Mouse (Mus musculus): Measurements from ENCODE around the gene Kif4.

The Kif4 gene

GRCm38 (mm10) chrX:100730266-100730665 lies 104.7 kb downstream of the Kif4 start:
- DNase-seq (ENCODE audit: low read depth, low spot score), result no peak

GRCm38 (mm10) chrX:100734359-100734758 lies 108.8 kb downstream of the Kif4 start:
- no peak for DNase-seq (ENCODE audit: low read depth, low spot score)

GRCm38 (mm10) chrX:100738918-100739317 lies 113.4 kb downstream of the Kif4 start:
- DNase-seq (ENCODE audit: low read depth, low spot score), result peak; percentile 59

DNA sequence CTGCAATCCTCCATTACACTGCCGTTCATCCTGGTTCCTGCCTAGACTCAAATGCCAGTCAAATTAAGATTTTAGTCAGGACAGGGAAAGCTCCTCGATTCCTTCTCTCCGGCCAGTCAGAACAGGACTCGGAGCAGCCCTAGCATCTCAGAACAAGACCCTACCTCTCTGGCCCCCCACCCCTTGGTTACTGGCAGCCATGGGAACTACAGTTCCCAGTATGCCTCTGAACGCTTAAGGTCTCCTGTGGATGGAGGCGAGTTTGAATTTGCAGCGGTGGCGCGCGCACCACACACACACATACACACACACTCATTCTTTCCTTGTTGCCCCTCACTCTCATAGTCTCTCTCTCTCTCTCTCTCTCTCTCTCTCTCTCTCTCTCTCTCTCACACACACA lies 113.9 kb downstream of the Kif4 start:
- DNase-seq (ENCODE audit: low read depth, low spot score), result peak; percentile 42

- no peak for DNase-seq (ENCODE audit: low read depth, low spot score)
Measured at GRCm38 (mm10) chrX:100740785-100741184, 115.2 kb downstream of the Kif4 start.

DNA sequence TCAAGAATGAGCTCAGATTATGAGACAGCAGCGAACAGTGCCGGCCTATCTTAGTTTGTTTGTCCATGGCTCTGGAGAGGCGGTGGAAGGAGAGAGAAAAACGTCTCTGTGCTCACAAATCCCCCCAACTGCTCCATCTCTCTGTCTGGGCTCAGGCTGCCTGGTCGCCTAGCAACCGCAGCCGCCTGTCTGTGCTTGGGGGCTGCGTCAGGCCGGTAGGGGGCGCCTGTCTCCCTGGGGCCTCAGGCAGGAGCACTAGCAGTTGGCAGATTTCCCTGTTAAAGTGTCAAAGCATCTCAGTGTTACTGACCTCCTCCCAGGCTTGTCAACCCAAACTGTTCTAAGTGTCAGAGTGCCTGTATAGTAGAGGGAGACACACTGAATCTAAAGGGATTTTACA lies 116.4 kb downstream of the Kif4 start:
- DNase-seq (ENCODE audit: low read depth, low spot score), result peak; percentile 66

GRCm38 (mm10) chrX:100765855-100766254 lies 140.3 kb downstream of the Kif4 start:
- DNase-seq (ENCODE audit: low read depth, low spot score), result peak; percentile 44

DNA sequence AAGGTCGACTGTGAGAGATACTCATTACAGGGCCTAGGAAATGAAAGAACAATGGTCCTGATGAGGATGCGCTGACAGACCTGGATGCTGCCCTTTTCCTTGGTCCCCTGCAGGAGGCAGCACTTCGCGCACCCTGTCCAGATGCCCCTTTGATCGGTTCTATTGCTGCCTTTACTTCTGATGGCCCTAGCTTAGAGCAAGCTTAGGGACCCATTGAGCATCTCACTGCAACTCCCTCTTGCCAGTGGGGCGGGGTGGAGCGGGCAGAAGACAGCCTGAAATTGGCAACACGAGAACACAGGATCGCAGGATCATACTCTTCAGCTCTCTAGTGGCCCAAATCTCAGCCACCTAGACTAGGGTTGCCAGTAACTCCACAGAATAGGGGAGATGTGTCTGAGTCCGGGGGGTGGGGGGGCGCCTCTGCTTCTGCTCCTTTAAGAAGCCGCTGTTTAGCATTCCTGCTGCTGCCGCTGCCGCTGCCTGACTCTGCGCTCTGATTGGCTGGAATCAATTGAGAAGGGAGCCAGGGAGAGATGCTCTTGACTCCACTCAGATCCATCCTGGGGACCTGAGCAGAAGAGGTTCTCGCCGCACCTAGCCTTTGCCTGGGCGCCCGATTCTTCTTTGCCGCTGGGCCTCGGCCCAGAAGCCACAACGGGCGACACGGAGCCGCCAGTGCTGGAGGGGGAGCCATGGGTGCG lies 141.8 kb downstream of the Kif4 start, which contains the start of gene Dlg3:
Gene Dlg3, plus strand, starts transcription at position 542 of the 704 bp plus-strand sequence.
- peak; percentile 80 for DNase-seq (ENCODE audit: low read depth, low spot score)

- no peak for DNase-seq (ENCODE audit: low read depth, low spot score)
Measured at GRCm38 (mm10) chrX:100767885-100768626, 142.5 kb downstream of the Kif4 start.

DNA sequence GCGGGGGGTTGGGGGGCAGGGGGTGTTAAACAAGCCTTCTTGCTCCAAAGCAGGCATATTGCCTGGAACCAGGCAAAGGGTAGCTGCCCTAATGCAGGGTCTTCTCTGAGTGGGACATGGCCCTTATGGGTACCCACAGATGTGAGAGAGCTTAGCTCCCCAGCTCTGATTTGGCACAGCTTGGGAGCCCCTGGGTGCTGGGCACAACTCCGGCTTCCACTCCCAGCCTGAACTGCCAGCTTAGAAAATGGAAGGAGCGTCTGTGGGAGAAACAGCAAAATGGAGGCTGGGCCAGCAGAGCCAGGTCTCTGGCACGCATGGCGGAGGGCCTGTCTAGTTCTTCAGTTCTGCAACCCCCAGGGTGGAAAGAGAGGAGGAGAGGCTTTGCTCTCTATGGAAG lies 143.7 kb downstream of the Kif4 start:
- DNase-seq (ENCODE audit: low read depth, low spot score), result no peak

- DNase-seq (ENCODE audit: low read depth, low spot score), result peak; percentile 50
Measured at GRCm38 (mm10) chrX:100774341-100774811, 148.8 kb downstream of the Kif4 start.

GRCm38 (mm10) chrX:100775405-100775804 lies 149.9 kb downstream of the Kif4 start:
- DNase-seq (ENCODE audit: low read depth, low spot score), result no peak

DNA sequence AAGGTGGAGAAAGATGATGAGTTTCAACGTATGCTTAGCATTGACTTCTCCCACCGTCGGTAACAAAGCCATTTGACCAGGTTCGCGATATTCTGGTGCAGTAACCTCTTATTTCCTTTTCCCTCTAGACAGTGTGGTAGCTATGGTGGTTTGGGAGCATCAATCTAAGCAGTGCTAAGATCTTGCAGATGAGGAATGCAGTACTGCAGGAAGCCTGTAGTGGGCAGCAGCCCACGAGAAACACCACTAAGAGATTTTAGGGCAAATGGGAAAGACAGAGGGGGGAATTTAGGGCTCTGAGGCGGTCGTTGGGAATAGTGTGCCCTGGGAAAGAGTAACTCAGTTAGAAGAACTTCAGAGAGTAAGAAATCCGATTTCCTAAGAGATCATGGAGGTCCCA lies 151.0 kb downstream of the Kif4 start:
- peak; percentile 78 for DNase-seq (ENCODE audit: low read depth, low spot score)
